Mouse (Mus musculus) forebrain, embryonic 13.5 days (tissue): ENCODE measurements at regions not wholly inside any gene's neighbourhood (a gene's known extent, or its start where the extent isn't known, plus 50 kb on each side); places are given as distances from the start of the nearest gene placed in this dataset.
"Not testable (repeated sequence)": the region's sequence is repeated elsewhere in the genome, so short reads cannot be mapped to it uniquely, and the experiment has no call there.

Source experiments
- ATAC-seq: fragments of 200-750 bp; cut with Nextera tagmentation; 2 replicates; pipeline ENCODE4 v1.8.0; 2017
- H3K27ac ChIP-seq: fragments of 300-500 bp; sonication (generic); 2 replicates; pipeline ENCODE4 v1.5.1; 2015; ENCODE audit warnings: inconsistent platforms, mild to moderate bottlenecking, moderate library complexity
- H3K27me3 ChIP-seq: fragments of 300-500 bp; sonication (generic); 2 replicates; pipeline ENCODE4 v1.6.1; 2015; ENCODE audit warnings: mild to moderate bottlenecking, inconsistent platforms
- H3K36me3 ChIP-seq: fragments of 300-500 bp; sonication (generic); 2 replicates; pipeline ENCODE4 v1.6.1; 2015; ENCODE audit warnings: mild to moderate bottlenecking, inconsistent platforms; ENCODE audit not compliant: poor library complexity, severe bottlenecking
- H3K4me1 ChIP-seq: fragments of 300-500 bp; sonication (generic); 2 replicates; pipeline ENCODE4 v1.6.1; 2015; ENCODE audit warnings: inconsistent platforms
- H3K4me2 ChIP-seq: fragments of 300-500 bp; sonication (generic); 2 replicates; pipeline ENCODE4 v1.6.1; 2015; ENCODE audit warnings: inconsistent platforms, mild to moderate bottlenecking, moderate library complexity
- H3K4me3 ChIP-seq: fragments of 300-500 bp; sonication (generic); 2 replicates; pipeline ENCODE4 v1.5.1; 2015; ENCODE audit warnings: mild to moderate bottlenecking, inconsistent platforms
- H3K9ac ChIP-seq: fragments of 300-500 bp; sonication (generic); 2 replicates; pipeline ENCODE4 v1.6.1; 2015; ENCODE audit warnings: mild to moderate bottlenecking, inconsistent platforms
- H3K9me3 ChIP-seq: fragments of 300-500 bp; sonication (generic); replicated peaks from 2 replicates; pipeline ENCODE4 v1.6.1; 2016; ENCODE audit warnings: inconsistent platforms
- WGBS: fragments of 180-500 bp; shearing (Covaris S2); methylation state at CpG from one replicate; pipeline ENCODE4 v1.1.7; 2015; 5-methylcytosine and 5-hydroxymethylcytosine counted together

GRCm38 (mm10) chr11:22573166-22573565 lies 61.3 kb downstream of the Tmem17 start:
- Histone ChIP-seq H3K36me3 (no peaks in the 10 kb centered on the region), H3K4me3 (no peak overlapping the region), H3K9me3 (0 out of 2 replicates have a peak, but pooled peaks cover 3% of the 10 kb centered on the region), H3K27me3 (no peaks in the 10 kb centered on the region), H3K27ac (no peak overlapping the region), H3K4me1 (no peaks in the 10 kb centered on the region), H3K9ac (no peak overlapping the region), H3K4me2 (no peak overlapping the region)
- WGBS, result 70% methylated on average over 2 of the region's 2 CpGs
- no peak for ATAC-seq

GRCm38 (mm10) chr11:22573802-22574201 lies 61.9 kb downstream of the Tmem17 start:
- Histone ChIP-seq H3K4me2 (no peak overlapping the region), H3K4me1 (no peaks in the 10 kb centered on the region), H3K9me3 (0 out of 2 replicates have a peak, but pooled peaks cover 3% of the 10 kb centered on the region), H3K9ac (no peak overlapping the region), H3K36me3 (no peaks in the 10 kb centered on the region), H3K4me3 (no peak overlapping the region), H3K27me3 (no peaks in the 10 kb centered on the region), H3K27ac (no peak overlapping the region)
- 84% methylated on average over 3 of the region's 3 CpGs for WGBS
- no peak for ATAC-seq

- no peaks in the 10 kb centered on the region for H3K4me1 ChIP-seq
- H3K27me3 ChIP-seq, result no peaks in the 10 kb centered on the region
- no peak overlapping the region for H3K4me3 ChIP-seq
- 94% methylated on average over 2 of the region's 2 CpGs for WGBS
- no peak overlapping the region for H3K4me2 ChIP-seq
- H3K27ac ChIP-seq, result no peak overlapping the region
- no peak for ATAC-seq
- 0 out of 2 replicates have a peak, but pooled peaks cover 3% of the 10 kb centered on the region for H3K9me3 ChIP-seq
- no peaks in the 10 kb centered on the region for H3K36me3 ChIP-seq
- no peak overlapping the region for H3K9ac ChIP-seq
Observed at GRCm38 (mm10) chr11:22574506-22574905, 62.6 kb downstream of the Tmem17 start.

- peak; percentile 75 for ATAC-seq
- H3K9me3 ChIP-seq, result no peaks in the 10 kb centered on the region
- H3K4me2 ChIP-seq, result peak overlapping the region; percentile 50
- H3K27ac ChIP-seq, result peak overlapping the region; percentile 78
- peak overlapping the region; percentile 22; the same call in 1 of the 2 replicates for H3K4me3 ChIP-seq
- 25% methylated on average over 5 of the region's 5 CpGs for WGBS
- H3K4me1 ChIP-seq, result peaks cover 36% of the 10 kb centered on the region
- H3K9ac ChIP-seq, result no peak overlapping the region
- H3K27me3 ChIP-seq, result no peaks in the 10 kb centered on the region
- no peaks in the 10 kb centered on the region for H3K36me3 ChIP-seq
Observed at GRCm38 (mm10) chr11:22584100-22584487, 72.2 kb downstream of the Tmem17 start.

GRCm38 (mm10) chr11:22584488-22585158 lies 72.7 kb downstream of the Tmem17 start:
- Histone ChIP-seq H3K4me1 (peaks cover 36% of the 10 kb centered on the region), H3K27me3 (no peaks in the 10 kb centered on the region), H3K4me2 (peak overlapping the region; percentile 50), H3K9me3 (no peaks in the 10 kb centered on the region), H3K9ac (peak overlapping the region; percentile 40; the same call in 1 of the 2 replicates), H3K36me3 (no peaks in the 10 kb centered on the region), H3K4me3 (peak overlapping the region; percentile 22), H3K27ac (peak overlapping the region; percentile 78)
- ATAC-seq, result peak; percentile 92
- WGBS, result 11% methylated on average over 13 of the region's 14 CpGs

- Histone ChIP-seq H3K27ac (no peak overlapping the region), H3K4me3 (no peak overlapping the region), H3K9me3 (no peaks in the 10 kb centered on the region), H3K36me3 (no peaks in the 10 kb centered on the region), H3K4me1 (peaks cover 36% of the 10 kb centered on the region), H3K27me3 (no peaks in the 10 kb centered on the region), H3K9ac (no peak overlapping the region), H3K4me2 (no peak overlapping the region)
- ATAC-seq, result no peak; the same call in 1 of the 2 replicates
- WGBS, result 58% methylated on average over 7 of the region's 7 CpGs
Observed at GRCm38 (mm10) chr11:22587691-22588241, 75.9 kb downstream of the Tmem17 start.

- H3K27ac ChIP-seq, result no peak overlapping the region
- WGBS, result 21% methylated on average over 2 of the region's 2 CpGs
Observed at GRCm38 (mm10) chr11:22588546-22588945, 76.7 kb downstream of the Tmem17 start.

GRCm38 (mm10) chr11:22589901-22590300 lies 78.0 kb downstream of the Tmem17 start:
- Histone ChIP-seq H3K4me3 (no peak overlapping the region), H3K27me3 (no peaks in the 10 kb centered on the region), H3K4me1 (peaks cover 24% of the 10 kb centered on the region), H3K9me3 (no peaks in the 10 kb centered on the region), H3K9ac (no peak overlapping the region), H3K4me2 (no peak overlapping the region), H3K27ac (no peak overlapping the region), H3K36me3 (no peaks in the 10 kb centered on the region)
- WGBS, result 74% methylated on average over 2 of the region's 2 CpGs
- no peak for ATAC-seq

More at GRCm38 (mm10) chr11:22588546-22588945, 76.7 kb downstream of the Tmem17 start:
- Histone ChIP-seq H3K36me3 (no peaks in the 10 kb centered on the region), H3K9me3 (no peaks in the 10 kb centered on the region), H3K4me2 (no peak overlapping the region), H3K27me3 (no peaks in the 10 kb centered on the region), H3K9ac (no peak overlapping the region), H3K4me1 (peaks cover 36% of the 10 kb centered on the region), H3K4me3 (no peak overlapping the region)
- ATAC-seq, result no peak

GRCm38 (mm10) chr11:22591050-22591449 lies 79.2 kb downstream of the Tmem17 start:
- H3K27ac ChIP-seq, H3K4me3 ChIP-seq, H3K9ac ChIP-seq, H3K27me3 ChIP-seq, ATAC-seq, H3K9me3 ChIP-seq, H3K36me3 ChIP-seq, H3K4me2 ChIP-seq: not testable (repeated sequence)
- peaks cover 17% of the 10 kb centered on the region for H3K4me1 ChIP-seq
- 92% methylated on average over 14 of the region's 14 CpGs for WGBS

- Histone ChIP-seq H3K9ac (no peak overlapping the region), H3K27me3 (no peaks in the 10 kb centered on the region), H3K4me1 (peaks cover 12% of the 10 kb centered on the region), H3K4me3 (no peak overlapping the region), H3K36me3 (no peaks in the 10 kb centered on the region), H3K27ac (no peak overlapping the region), H3K4me2 (no peak overlapping the region), H3K9me3 (no peaks in the 10 kb centered on the region)
- ATAC-seq, result no peak
- 88% methylated on average over 5 of the region's 5 CpGs for WGBS
Observed at GRCm38 (mm10) chr11:22592706-22593105, 80.8 kb downstream of the Tmem17 start.

GRCm38 (mm10) chr11:22596076-22596804 lies 84.4 kb downstream of the Tmem17 start:
- Histone ChIP-seq H3K9me3 (no peaks in the 10 kb centered on the region), H3K4me1 (no peaks in the 10 kb centered on the region), H3K27ac (no peak overlapping the region), H3K4me3 (no peak overlapping the region), H3K27me3 (no peaks in the 10 kb centered on the region), H3K9ac (no peak overlapping the region), H3K36me3 (no peaks in the 10 kb centered on the region), H3K4me2 (no peak overlapping the region)
- 83% methylated on average over 8 of the region's 8 CpGs for WGBS
- ATAC-seq, result no peak

- ATAC-seq, result no peak
- Histone ChIP-seq H3K27ac (no peak overlapping the region), H3K27me3 (no peaks in the 10 kb centered on the region), H3K9me3 (no peaks in the 10 kb centered on the region), H3K36me3 (no peaks in the 10 kb centered on the region), H3K9ac (no peak overlapping the region), H3K4me2 (no peak overlapping the region), H3K4me1 (no peaks in the 10 kb centered on the region), H3K4me3 (no peak overlapping the region)
- WGBS, result 85% methylated on average over 2 of the region's 2 CpGs
Observed at GRCm38 (mm10) chr11:22596805-22597149, 84.9 kb downstream of the Tmem17 start.
